Mouse (Mus musculus): ENCODE data around the gene Med13l.

- no peak for TF ChIP-seq POLR2A (IDR thresholded peaks at IDR 0.05; ENCODE audit: low read depth, low read length)
- TF ChIP-seq CTCF (conservative IDR thresholded peaks at IDR 0.05; ENCODE audit: insufficient read depth, insufficient read length, low read depth, low read length), result no peak
These were observed 26.1 kb downstream of the Med13l start for GRCm38 (mm10) chr5:118586560-118586959.
